Mouse (Mus musculus) central nervous system, embryonic 11.5 days (tissue): ENCODE results near the gene Best2. TPM values are rescaled to one million over a fixed set of nuclear protein-coding genes. Genes with fewer than 3 reads are reported as not detected.

Experiments used
- polyA plus RNA-seq: library from polyadenylated mRNA; depleted of rRNA; stranded (reverse); fragments of >200 nt; gene quantifications from 2 replicates; pipeline ENCODE4 v1.2.3, GENCODE M21; 2012; rRNA removed

The Best2 gene
- 0.04 TPM in 1 of 2 replicates, not detected in the other for polyA plus RNA-seq

DNA sequence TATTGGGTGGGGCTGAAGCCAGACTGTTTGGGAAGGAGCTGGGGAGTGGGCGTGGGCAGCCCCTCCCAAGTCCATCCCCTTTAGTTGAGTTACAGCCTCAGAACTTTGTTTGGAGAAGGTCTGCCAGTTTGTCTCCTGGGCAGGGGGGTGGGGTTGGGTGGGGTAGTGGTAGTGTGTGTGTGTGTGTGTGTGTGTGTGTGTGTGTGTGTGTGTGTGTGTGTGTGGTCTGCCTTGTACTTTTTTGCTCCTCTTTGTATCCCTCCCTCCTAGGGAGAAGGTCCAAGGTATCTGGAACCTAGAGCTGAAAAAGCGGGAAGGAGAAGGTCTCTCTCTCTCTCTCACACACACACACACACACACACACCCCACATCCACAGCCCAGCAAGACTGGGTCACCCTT, at the start of gene Best2:
Gene Best2, minus strand, starts transcription at position 101 of the 400 bp plus-strand sequence.

DNA sequence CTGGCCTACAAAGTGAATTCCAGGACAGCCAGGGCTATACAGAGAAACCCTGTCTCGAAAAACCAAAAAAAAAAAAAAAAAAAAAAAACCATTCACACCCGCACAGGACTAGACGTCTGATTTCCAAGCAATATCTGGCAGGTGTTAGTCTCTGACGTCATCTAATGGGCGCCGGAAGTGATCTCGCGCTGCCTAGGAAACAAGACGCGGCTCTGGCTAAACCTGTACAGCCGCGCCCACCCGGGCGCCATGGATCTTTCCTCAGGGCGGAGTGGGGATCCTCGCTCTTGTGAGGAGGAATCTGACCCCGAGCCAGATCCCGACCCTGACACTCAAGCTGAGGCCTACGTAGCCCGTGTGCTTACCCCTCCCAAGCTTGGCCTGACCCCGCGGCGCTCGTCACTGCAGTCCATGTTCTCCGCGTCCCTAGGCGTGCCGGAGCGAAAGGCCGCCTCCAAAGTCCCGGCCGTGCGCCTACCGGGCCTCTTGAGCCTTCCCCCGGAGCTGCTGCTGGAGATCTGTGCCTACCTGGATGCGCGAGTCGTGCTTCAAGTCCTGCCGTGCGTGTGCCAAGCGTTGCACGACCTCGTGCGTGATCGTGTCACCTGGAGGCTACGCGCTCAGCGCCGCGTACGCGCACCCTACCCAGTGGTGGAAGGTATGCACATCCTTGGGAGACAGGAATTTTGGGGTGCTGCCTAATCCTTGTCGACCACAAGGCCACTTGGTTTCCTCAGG, 45.7 kb upstream of the Best2 start, which contains the start of gene Fbxw9:
Gene Fbxw9, plus strand, starts transcription at position 177 of the 738 bp plus-strand sequence.

GRCm38 (mm10) chr8:85036718-85037365, 22.5 kb upstream of the Best2 start, which contains the start of gene Tnpo2:
Gene Tnpo2 (plus strand): TSS chr8:85036915.

GRCm38 (mm10) chr8:85026670-85027515, 12.6 kb upstream of the Best2 start, which contains the start of gene Trir:
Gene Trir (plus strand): TSS chr8:85026823.

GRCm38 (mm10) chr8:85025098-85025932, 11.0 kb upstream of the Best2 start, which contains the start of gene Asna1:
Gene Asna1 (minus strand): TSS chr8:85025281.

GRCm38 (mm10) chr8:84990349-84990748, 24.0 kb downstream of the Best2 start, which contains the start of gene Hook2:
Gene Hook2 (plus strand): TSS chr8:84990603.

DNA sequence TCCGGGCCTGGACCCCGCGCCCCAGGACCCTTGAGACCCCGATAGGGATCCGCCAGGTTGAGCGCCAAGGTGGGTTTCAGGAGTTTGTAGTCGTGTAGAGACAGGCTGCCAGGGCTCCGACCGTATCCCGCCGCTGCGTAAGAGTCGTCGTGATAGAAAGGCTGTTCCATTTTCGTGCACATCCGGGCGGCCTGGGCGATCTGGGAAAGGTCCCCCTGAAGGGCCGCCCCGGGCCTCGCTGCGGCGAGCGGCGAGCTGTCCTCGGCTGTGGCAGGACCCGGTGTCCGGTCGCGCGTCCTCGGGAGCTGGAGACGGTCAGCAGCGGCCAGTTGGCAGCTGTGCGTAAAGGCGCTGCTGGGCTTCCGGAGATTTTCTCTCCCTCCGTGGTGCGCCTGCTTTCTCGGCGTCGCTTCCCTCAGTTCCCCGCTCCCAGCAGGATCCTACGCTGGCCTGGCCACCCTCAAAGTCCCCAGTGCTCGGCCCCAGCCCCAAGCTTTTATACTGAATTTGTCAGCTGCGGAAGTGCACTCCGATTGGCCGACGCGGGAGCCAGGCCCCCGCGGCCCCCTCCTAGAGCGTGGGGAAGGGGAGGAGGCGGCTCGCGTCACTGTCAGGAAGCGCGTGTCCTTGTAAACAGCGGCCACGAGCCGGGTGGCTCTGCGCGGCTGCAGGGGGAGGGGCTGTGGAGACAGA, 35.9 kb downstream of the Best2 start, which contains the start of gene Junb:
Gene Junb, minus strand, starts transcription at position 471 of the 693 bp plus-strand sequence.

DNA sequence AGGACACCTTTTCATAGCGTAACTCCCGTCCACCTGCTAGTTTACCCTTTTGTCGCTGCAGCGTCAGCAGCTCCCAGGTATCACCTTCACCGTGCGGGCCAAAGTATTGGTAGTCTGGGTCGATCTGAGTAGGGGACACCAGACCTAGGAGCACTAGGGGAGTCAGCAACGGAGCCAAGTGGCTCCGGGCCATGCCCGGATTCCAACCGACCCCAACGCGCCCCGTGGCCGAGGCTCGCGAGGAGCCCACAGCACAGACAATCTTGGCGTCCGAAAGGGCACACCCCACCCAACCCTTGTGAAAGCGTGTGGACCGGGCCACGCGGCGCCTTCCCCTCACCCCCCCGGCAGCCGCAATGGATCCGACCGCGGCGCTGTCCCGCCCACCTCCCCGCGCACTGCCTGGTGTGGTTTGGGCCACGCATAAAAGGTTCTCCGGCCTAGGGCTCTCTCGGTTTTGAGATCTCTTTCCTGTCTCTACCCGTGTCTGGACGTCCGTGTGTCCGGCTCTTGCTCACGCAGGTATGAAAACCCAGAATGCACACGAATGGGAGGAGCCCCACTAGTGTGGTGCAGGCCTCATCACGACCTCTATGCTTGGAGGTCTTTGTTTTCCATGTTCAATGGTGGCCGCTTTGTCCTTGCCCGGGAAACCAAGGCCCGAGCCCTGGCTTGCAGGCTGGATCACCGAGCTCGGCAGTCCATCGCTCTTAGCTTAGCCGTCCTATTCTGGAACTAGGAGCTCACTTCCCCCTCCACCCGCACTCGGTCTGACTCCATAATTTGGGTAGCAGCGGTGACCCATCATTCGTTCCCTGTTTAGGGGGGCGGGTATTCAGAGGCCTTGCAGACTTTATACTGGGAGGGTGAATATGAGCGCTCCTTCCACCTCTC, 44.8 kb downstream of the Best2 start, which contains the start of the genes Gm49661, Prdx2 and Rnaseh2a:
Gene Gm49661, minus strand, starts transcription at position 193 of the 894 bp plus-strand sequence.
Gene Prdx2, plus strand, starts transcription at position 347 of the 894 bp plus-strand sequence.
Gene Rnaseh2a, minus strand, starts transcription at position 527 of the 894 bp plus-strand sequence.

Other genes starting within 250 kb of the Best2 start
- 7.8 and 9.6 TPM in 2 replicates for gene Nfix, start 214.2 kb downstream of the Best2 start, polyA plus RNA-seq
- 3.2 and 4.7 TPM in 2 replicates for gene Dand5, start 191.7 kb downstream of the Best2 start, polyA plus RNA-seq
- gene Gadd45gip1, start 183.0 kb downstream of the Best2 start, polyA plus RNA-seq = 29.3 and 32.5 TPM in 2 replicates
- 65.7 and 76.9 TPM in 2 replicates for gene Rad23a, start 173.9 kb downstream of the Best2 start, polyA plus RNA-seq
- gene Calr, start 167.6 kb downstream of the Best2 start, polyA plus RNA-seq = 669 and 1,481 TPM in 2 replicates
- 97.5 and 98.6 TPM in 2 replicates for gene Farsa, start 157.5 kb downstream of the Best2 start, polyA plus RNA-seq
- 38.7 and 41.1 TPM in 2 replicates for gene Syce2, start 142.4 kb downstream of the Best2 start, polyA plus RNA-seq
- 47.6 and 59.7 TPM in 2 replicates for gene Gcdh, start 120.6 kb downstream of the Best2 start, polyA plus RNA-seq
- 13.0 and 22.9 TPM in 2 replicates for gene Klf1, start 112.6 kb downstream of the Best2 start, polyA plus RNA-seq
- 8.9 and 10.6 TPM in 2 replicates for gene Dnase2a, start 106.0 kb downstream of the Best2 start, polyA plus RNA-seq
- gene Mast1, start 77.2 kb downstream of the Best2 start, polyA plus RNA-seq = 21.4 and 22.8 TPM in 2 replicates
- gene Rtbdn, start 67.5 kb downstream of the Best2 start, polyA plus RNA-seq = 1.1 TPM in 2 replicates
- gene Gm49661, start 45.1 kb downstream of the Best2 start, polyA plus RNA-seq = not detected in 2 replicates
- gene Prdx2, start 44.9 kb downstream of the Best2 start, polyA plus RNA-seq = 836 and 1,138 TPM in 2 replicates
- gene Rnaseh2a, start 44.8 kb downstream of the Best2 start, polyA plus RNA-seq = 85.7 and 158 TPM in 2 replicates
- 3.7 and 3.8 TPM in 2 replicates for gene Junb, start 35.8 kb downstream of the Best2 start, polyA plus RNA-seq
- 12.8 and 15.9 TPM in 2 replicates for gene Hook2, start 23.9 kb downstream of the Best2 start, polyA plus RNA-seq
- gene Asna1, start 10.8 kb upstream of the Best2 start, polyA plus RNA-seq = 186 and 196 TPM in 2 replicates
- 185 and 357 TPM in 2 replicates for gene Trir, start 12.3 kb upstream of the Best2 start, polyA plus RNA-seq
- 72.4 and 83.1 TPM in 2 replicates for gene Tnpo2, start 22.4 kb upstream of the Best2 start, polyA plus RNA-seq
- 40.9 and 42.1 TPM in 2 replicates for gene Fbxw9, start 45.5 kb upstream of the Best2 start, polyA plus RNA-seq
- gene Gm5741, start 53.5 kb upstream of the Best2 start, polyA plus RNA-seq = 0.71 and 0.82 TPM in 2 replicates
- 44.7 and 49.4 TPM in 2 replicates for gene Dhps, start 57.2 kb upstream of the Best2 start, polyA plus RNA-seq
- gene Wdr83os, start 66.2 kb upstream of the Best2 start, polyA plus RNA-seq = 85.3 and 89.8 TPM in 2 replicates
- 72.7 and 84.7 TPM in 2 replicates for gene Wdr83, start 66.8 kb upstream of the Best2 start, polyA plus RNA-seq
- 18.3 and 21.6 TPM in 2 replicates for gene Man2b1, start 68.7 kb upstream of the Best2 start, polyA plus RNA-seq
- 1.3 and 2.0 TPM in 2 replicates for gene Zfp791, start 108.6 kb upstream of the Best2 start, polyA plus RNA-seq
- not detected in 2 replicates for gene Cks1brt, start 137.4 kb upstream of the Best2 start, polyA plus RNA-seq
- not detected in 2 replicates for gene Olfr371, start 211.5 kb upstream of the Best2 start, polyA plus RNA-seq